Mouse (Mus musculus) kidney, adult 2 months (tissue): ENCODE data around the gene Arhgap6. TPM values are rescaled to one million over a fixed set of nuclear protein-coding genes. Genes with fewer than 3 reads are reported as not detected.
A peak's percentile ranks its signal among the peaks of the same experiment; 100 is the strongest.

Experiments
- DNase-seq: peaks from one replicate; pipeline ENCODE4 v3.0.0; 2021
- H3K27ac ChIP-seq: fragments of 200-500 bp; 2 replicates; pipeline ENCODE4 v1.5.1; 2012; ENCODE audit warnings: low read depth, low read length, control low read depth, inconsistent platforms; ENCODE audit not compliant: insufficient read depth
- H3K27me3 ChIP-seq: fragments of 200-500 bp; replicated peaks from 2 replicates; pipeline ENCODE4 v1.6.1; 2012; ENCODE audit warnings: mild to moderate bottlenecking, moderate library complexity, low read length, inconsistent platforms; ENCODE audit not compliant: control insufficient read depth, insufficient read depth
- H3K36me3 ChIP-seq: fragments of 200-500 bp; 2 replicates; pipeline ENCODE4 v1.6.1; 2012; ENCODE audit warnings: mild to moderate bottlenecking, moderate library complexity, low read length, inconsistent platforms; ENCODE audit not compliant: control insufficient read depth, insufficient read depth
- H3K4me1 ChIP-seq: fragments of 200-500 bp; 2 replicates; pipeline ENCODE4 v1.6.1; 2011; ENCODE audit warnings: low read length; ENCODE audit not compliant: control insufficient read depth, insufficient read depth
- H3K4me3 ChIP-seq: fragments of 200-500 bp; 2 replicates; pipeline ENCODE4 v1.5.1; 2011; ENCODE audit warnings: mild to moderate bottlenecking, low read depth, low read length, control low read depth; ENCODE audit not compliant: insufficient read depth
- CTCF ChIP-seq: fragments of 200-500 bp; conservative IDR thresholded peaks from 2 replicates; pipeline ENCODE4 v1.5.1; 2011; ENCODE audit warnings: low read depth, mild to moderate bottlenecking, control low read depth, low read length, moderate library complexity, mixed read lengths; ENCODE audit not compliant: insufficient read depth, insufficient read length
- POLR2A ChIP-seq: fragments of 200-500 bp; IDR thresholded peaks from one replicate; pipeline ENCODE4 v1.6.1; 2011; ENCODE audit warnings: low read depth, low read length, control low read depth
- WGBS: fragments of 180-500 bp; shearing (Covaris S2); methylation state at CpG from one replicate; pipeline ENCODE4 v1.1.7; 2018; 5-methylcytosine and 5-hydroxymethylcytosine counted together
- polyA plus RNA-seq: library from polyadenylated mRNA; depleted of rRNA; stranded (reverse); fragments of >200 nt; gene quantifications from 2 replicates; pipeline ENCODE4 v1.2.3, GENCODE M21; 2012

Gene Arhgap6
- polyA plus RNA-seq, 1 experiment: 3.9 TPM

- Histone ChIP-seq H3K27ac (no peak overlapping the region), H3K4me3 (no peak overlapping the region), H3K27me3 (no peaks in the 10 kb centered on the region), H3K4me1 (peaks cover 3% of the 10 kb centered on the region; the same call in 1 of the 2 replicates), H3K36me3 (no peaks in the 10 kb centered on the region)
- 90% methylated on average over 3 of the region's 3 CpGs for WGBS
- TF ChIP-seq CTCF: no peak
- TF ChIP-seq POLR2A: no peak
- no peak for DNase-seq
These were observed 315.1 kb downstream of the Arhgap6 start for GRCm38 (mm10) chrX:169110031-169110430.

- WGBS: 45% methylated on average over 4 of the region's 4 CpGs
- H3K27ac ChIP-seq: no peak overlapping the region
- H3K4me1 ChIP-seq: no peaks in the 10 kb centered on the region
- no peak overlapping the region for H3K4me3 ChIP-seq
- no peak for TF ChIP-seq POLR2A
- TF ChIP-seq CTCF: no peak
- H3K27me3 ChIP-seq: no peaks in the 10 kb centered on the region
- no peaks in the 10 kb centered on the region for H3K36me3 ChIP-seq
- DNase-seq: peak; percentile 62
These were observed 317.8 kb downstream of the Arhgap6 start for GRCm38 (mm10) chrX:169112662-169113061.

- no peak for TF ChIP-seq CTCF
- no peak for TF ChIP-seq POLR2A
- Histone ChIP-seq H3K4me3 (no peak overlapping the region), H3K4me1 (no peaks in the 10 kb centered on the region), H3K36me3 (no peaks in the 10 kb centered on the region), H3K27ac (no peak overlapping the region), H3K27me3 (no peaks in the 10 kb centered on the region)
- 58% methylated on average over 4 of the region's 4 CpGs for whole genome bisulfite sequencing
- DNase-seq: no peak
These were observed 328.3 kb downstream of the Arhgap6 start for GRCm38 (mm10) chrX:169123115-169123772.

- DNase-seq: no peak
- H3K4me3 ChIP-seq: no peak overlapping the region
- TF ChIP-seq CTCF: no peak
- no peak for TF ChIP-seq POLR2A
- H3K36me3 ChIP-seq: no peaks in the 10 kb centered on the region
- H3K4me1 ChIP-seq: no peaks in the 10 kb centered on the region
- H3K27me3 ChIP-seq: no peaks in the 10 kb centered on the region
- 31% methylated on average over 3 of the region's 3 CpGs for WGBS
- H3K27ac ChIP-seq: no peak overlapping the region
These were observed 328.9 kb downstream of the Arhgap6 start for GRCm38 (mm10) chrX:169123773-169124151.

GRCm38 (mm10) chrX:169139758-169140157 lies 344.9 kb downstream of the Arhgap6 start:
- H3K27me3 ChIP-seq: no peaks in the 10 kb centered on the region
- H3K36me3 ChIP-seq: no peaks in the 10 kb centered on the region
- no peak overlapping the region for H3K4me3 ChIP-seq
- no peaks in the 10 kb centered on the region for H3K4me1 ChIP-seq
- H3K27ac ChIP-seq: no peak overlapping the region
- WGBS: 96% methylated on average over 7 of the region's 7 CpGs
- DNase-seq: no peak
- TF ChIP-seq POLR2A (no peak), CTCF (no peak)

- Histone ChIP-seq H3K36me3 (no peaks in the 10 kb centered on the region), H3K27ac (no peak overlapping the region), H3K4me3 (no peak overlapping the region), H3K27me3 (no peaks in the 10 kb centered on the region), H3K4me1 (no peaks in the 10 kb centered on the region)
- WGBS: 94% methylated on average over 9 of the region's 9 CpGs
- no peak for DNase-seq
- no peak for TF ChIP-seq CTCF
- TF ChIP-seq POLR2A: no peak
These were observed 345.6 kb downstream of the Arhgap6 start for GRCm38 (mm10) chrX:169140467-169140866.

- Histone ChIP-seq H3K27ac (no peak overlapping the region), H3K27me3 (no peaks in the 10 kb centered on the region), H3K36me3 (no peaks in the 10 kb centered on the region), H3K4me1 (no peaks in the 10 kb centered on the region), H3K4me3 (no peak overlapping the region)
- TF ChIP-seq CTCF (no peak), POLR2A (no peak)
- DNase-seq: no peak
These were observed 358.9 kb downstream of the Arhgap6 start for GRCm38 (mm10) chrX:169153805-169154204.

- no peaks in the 10 kb centered on the region for H3K27me3 ChIP-seq
- TF ChIP-seq CTCF (no peak), POLR2A (no peak)
- DNase-seq: no peak
- H3K4me1 ChIP-seq: no peaks in the 10 kb centered on the region
- H3K4me3 ChIP-seq: no peak overlapping the region
- H3K27ac ChIP-seq: no peak overlapping the region
- WGBS: 87% methylated on average over 6 of the region's 6 CpGs
- H3K36me3 ChIP-seq: no peaks in the 10 kb centered on the region
These were observed 363.5 kb downstream of the Arhgap6 start for GRCm38 (mm10) chrX:169158385-169158784.
